Mouse (Mus musculus) limb, embryonic 12.5 days (tissue): Measurements from ENCODE around the gene Trp53tg5. TPM values are rescaled to one million over a fixed set of nuclear protein-coding genes. Genes with fewer than 3 reads are reported as not detected.

Source experiments
- ATAC-seq: fragments of 200-750 bp; cut with Nextera tagmentation; 2 replicates; pipeline ENCODE4 v1.8.0; 2017; ENCODE audit warnings: low read depth, moderate TSS enrichment; ENCODE audit not compliant: insufficient number of reproducible peaks, insufficient read depth, low FRiP score, low TSS enrichment
- H3K27ac ChIP-seq: fragments of 300-500 bp; sonication (generic); 2 replicates; pipeline ENCODE4 v1.5.1; 2016; ENCODE audit warnings: mild to moderate bottlenecking, moderate library complexity
- H3K27me3 ChIP-seq: fragments of 300-500 bp; sonication (generic); 2 replicates; pipeline ENCODE4 v1.6.1; 2016; ENCODE audit warnings: mild to moderate bottlenecking, moderate library complexity
- H3K36me3 ChIP-seq: fragments of 300-500 bp; sonication (generic); 2 replicates; pipeline ENCODE4 v1.6.1; 2016; ENCODE audit warnings: mild to moderate bottlenecking, moderate library complexity
- H3K4me1 ChIP-seq: fragments of 300-500 bp; sonication (generic); replicated peaks from 2 replicates; pipeline ENCODE4 v1.6.1; 2016
- H3K4me2 ChIP-seq: fragments of 300-500 bp; sonication (generic); 2 replicates; pipeline ENCODE4 v1.6.1; 2016; ENCODE audit warnings: mild to moderate bottlenecking, moderate library complexity
- H3K4me3 ChIP-seq: fragments of 300-500 bp; sonication (generic); replicated peaks from 2 replicates; pipeline ENCODE4 v1.5.1; 2016; ENCODE audit warnings: mild to moderate bottlenecking
- H3K9ac ChIP-seq: fragments of 300-500 bp; sonication (generic); replicated peaks from 2 replicates; pipeline ENCODE4 v1.6.1; 2016; ENCODE audit warnings: mild to moderate bottlenecking, moderate library complexity
- H3K9me3 ChIP-seq: fragments of 300-500 bp; sonication (generic); 2 replicates; pipeline ENCODE4 v1.6.1; 2016; ENCODE audit warnings: mild to moderate bottlenecking, moderate library complexity
- WGBS: fragments of 180-500 bp; shearing (Covaris S2); methylation state at CpG from one replicate; pipeline ENCODE4 v1.1.7; 2016; 5-methylcytosine and 5-hydroxymethylcytosine counted together
- polyA plus RNA-seq: library from polyadenylated mRNA; unstranded; fragments of >200 nt; fragmentation: Nextera tagmentation; extraction: Ambion mirVana; gene quantifications from 2 replicates; pipeline ENCODE4 v1.2.1, GENCODE M21; 2016

The Trp53tg5 gene
- polyA plus RNA-seq, 1 experiment from 2014 or later = not detected

DNA sequence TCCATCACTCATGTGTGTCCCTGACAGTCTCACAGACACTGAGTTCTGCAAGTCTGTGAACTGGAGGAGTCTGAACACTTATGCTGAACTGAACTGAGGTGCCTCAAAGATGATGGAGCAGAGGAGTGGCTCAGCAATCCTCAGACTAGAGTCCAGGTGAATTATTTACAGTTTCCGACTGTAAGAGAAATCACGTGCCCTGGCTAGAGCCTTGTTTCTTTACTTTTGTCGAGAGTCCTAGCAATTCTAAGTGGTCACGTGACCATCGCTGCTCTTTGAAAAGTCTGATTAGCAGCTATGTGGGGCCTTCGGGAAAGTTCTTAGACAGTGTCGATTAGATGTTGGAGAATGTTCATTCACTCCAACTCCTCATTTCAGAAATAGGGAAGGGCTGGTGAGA is 15.6 kb downstream of the Trp53tg5 start:
- peaks cover 20% of the 10 kb centered on the region for H3K4me1 ChIP-seq
- ATAC-seq = no peak
- H3K4me3 ChIP-seq = no peak overlapping the region
- peak overlapping the region; percentile 37; the same call in 1 of the 2 replicates for H3K27ac ChIP-seq
- H3K27me3 ChIP-seq = no peaks in the 10 kb centered on the region
- no peaks in the 10 kb centered on the region; the same call in 1 of the 2 replicates for H3K36me3 ChIP-seq
- 73% methylated on average over 7 of the region's 7 CpGs for WGBS
- H3K9me3 ChIP-seq = no peaks in the 10 kb centered on the region
- H3K9ac ChIP-seq = no peak overlapping the region
- no peak overlapping the region for H3K4me2 ChIP-seq

DNA sequence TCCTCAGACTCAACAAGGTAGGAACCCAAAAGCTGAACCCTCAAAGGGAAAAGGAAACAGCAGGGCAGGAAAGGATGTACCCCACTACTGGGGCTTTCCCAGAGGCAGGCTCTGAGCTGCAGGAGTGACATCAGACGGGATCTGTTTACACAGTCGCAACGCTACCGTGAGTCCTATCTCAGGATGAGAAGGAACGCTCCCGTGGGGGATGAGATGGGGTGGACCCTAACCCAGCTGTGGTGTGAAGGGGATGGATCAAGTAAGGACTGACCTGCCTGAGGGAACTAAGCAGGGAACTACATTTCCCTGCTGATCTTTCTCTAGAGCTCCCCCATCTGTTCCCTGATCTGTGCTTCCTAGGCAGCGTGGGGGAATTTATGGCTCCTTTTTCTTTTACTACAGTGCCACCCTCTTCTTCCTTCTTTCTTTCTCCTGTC is 16.6 kb downstream of the Trp53tg5 start, which contains the start of gene Sys1:
Gene Sys1 (plus strand): TSS at position 101 of the 437 bp plus-strand sequence.
- Histone ChIP-seq H3K27me3 (no peaks in the 10 kb centered on the region), H3K4me2 (peak within 1 kb of the TSS; percentile 41), H3K9me3 (no peaks in the 10 kb centered on the region), H3K27ac (peak within 1 kb of the TSS; percentile 37; the same call in 1 of the 2 replicates), H3K4me1 (peaks cover 27% of the 10 kb centered on the region), H3K36me3 (no peaks in the 10 kb centered on the region), H3K9ac (no peak within 1 kb of the TSS), H3K4me3 (0 out of 2 replicates have a peak within 1 kb of the TSS, but pooled peaks have one; percentile 12)
- 4% methylated on average over 7 of the region's 7 CpGs for WGBS
- no peak for ATAC-seq

DNA sequence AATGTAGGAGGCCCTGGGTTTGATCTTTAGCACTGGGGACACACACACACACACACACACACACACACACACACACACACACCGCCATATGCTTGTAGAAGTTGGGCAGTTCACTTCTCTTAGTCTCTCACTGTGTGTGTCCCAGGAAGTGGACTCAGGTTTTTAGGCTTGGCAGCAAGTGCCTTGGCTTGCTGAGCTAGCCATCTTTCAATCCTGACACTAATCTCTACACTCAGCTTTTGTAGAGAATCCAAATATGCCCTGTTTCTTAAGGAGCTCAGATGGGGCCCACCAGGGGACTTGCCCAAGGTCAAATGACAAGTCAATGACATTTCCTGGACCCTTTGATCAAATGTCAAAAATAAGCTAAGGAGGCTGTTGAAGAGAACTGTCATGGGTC is 17.1 kb downstream of the Trp53tg5 start:
- H3K4me3 ChIP-seq = no peak overlapping the region
- 0 out of 2 replicates have a peak overlapping the region, but pooled peaks have one; percentile 19 for H3K27ac ChIP-seq

GRCm38 (mm10) chr2:164455421-164456190 is 17.9 kb downstream of the Trp53tg5 start:
- no peaks in the 10 kb centered on the region for H3K36me3 ChIP-seq
- no peak overlapping the region for H3K9ac ChIP-seq
- WGBS = 79% methylated on average over 6 of the region's 6 CpGs
- no peak overlapping the region for H3K4me2 ChIP-seq
- H3K27ac ChIP-seq = no peak overlapping the region
- no peak overlapping the region for H3K4me3 ChIP-seq
- H3K27me3 ChIP-seq = no peaks in the 10 kb centered on the region
- H3K4me1 ChIP-seq = peaks cover 31% of the 10 kb centered on the region
- ATAC-seq = no peak
- no peaks in the 10 kb centered on the region for H3K9me3 ChIP-seq

More for the DNA sequence above, 17.1 kb downstream of the Trp53tg5 start:
- Histone ChIP-seq H3K9me3 (no peaks in the 10 kb centered on the region), H3K36me3 (no peaks in the 10 kb centered on the region), H3K4me1 (peaks cover 28% of the 10 kb centered on the region), H3K9ac (no peak overlapping the region), H3K4me2 (peak overlapping the region; percentile 41; the same call in 1 of the 2 replicates), H3K27me3 (no peaks in the 10 kb centered on the region)
- 83% methylated on average over 1 of the region's 1 CpGs for WGBS
- ATAC-seq = no peak

GRCm38 (mm10) chr2:164454846-164455245 is 18.7 kb downstream of the Trp53tg5 start:
- Histone ChIP-seq H3K9ac (no peak overlapping the region), H3K27ac (no peak overlapping the region), H3K27me3 (no peaks in the 10 kb centered on the region), H3K9me3 (no peaks in the 10 kb centered on the region), H3K4me2 (no peak overlapping the region), H3K4me1 (peaks cover 31% of the 10 kb centered on the region), H3K36me3 (no peaks in the 10 kb centered on the region), H3K4me3 (no peak overlapping the region)
- 78% methylated on average over 10 of the region's 10 CpGs for WGBS
- no peak for ATAC-seq

- Histone ChIP-seq H3K27ac (no peak overlapping the region), H3K9me3 (no peaks in the 10 kb centered on the region), H3K4me2 (no peak overlapping the region), H3K4me1 (peaks cover 31% of the 10 kb centered on the region), H3K4me3 (no peak overlapping the region), H3K36me3 (no peaks in the 10 kb centered on the region), H3K27me3 (no peaks in the 10 kb centered on the region), H3K9ac (no peak overlapping the region)
- 67% methylated on average over 7 of the region's 7 CpGs for WGBS
- no peak for ATAC-seq
Measured at GRCm38 (mm10) chr2:164453887-164454500, 19.5 kb downstream of the Trp53tg5 start.

DNA sequence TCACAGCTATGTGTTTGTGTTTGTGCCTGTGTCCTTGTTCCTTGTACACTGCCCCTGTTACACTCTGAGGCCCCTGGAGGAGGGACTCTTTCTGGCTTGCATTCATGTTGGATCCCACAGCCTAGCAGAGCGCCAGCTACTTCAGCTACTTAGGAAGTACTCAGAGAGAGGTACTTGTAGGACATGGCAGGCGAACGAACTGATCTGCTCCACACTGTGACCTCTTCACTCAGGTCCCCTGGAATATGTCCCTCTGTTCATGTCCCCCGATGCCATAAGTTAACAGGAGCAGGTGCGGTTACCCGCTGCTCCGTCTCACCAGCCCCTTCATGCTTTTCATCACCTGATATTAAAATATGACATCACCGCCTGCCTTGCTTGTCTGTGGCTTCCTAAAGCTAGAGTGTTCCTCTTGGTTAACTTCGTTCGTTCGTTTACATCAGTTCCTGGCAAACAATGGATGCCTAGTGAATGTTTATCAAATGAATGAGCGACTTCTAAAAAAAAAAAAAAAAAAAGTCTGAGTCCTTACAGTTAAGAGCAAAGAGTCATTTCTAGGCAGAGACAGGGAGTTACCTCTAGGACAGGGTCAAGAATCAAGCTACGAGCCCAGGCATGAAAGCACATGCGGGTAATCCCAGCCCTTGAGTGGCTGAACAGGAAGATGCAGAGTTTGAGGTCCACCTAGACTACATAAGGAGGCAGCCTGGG is 20.3 kb downstream of the Trp53tg5 start:
- Histone ChIP-seq H3K27ac (no peak overlapping the region), H3K4me1 (peaks cover 31% of the 10 kb centered on the region), H3K4me2 (no peak overlapping the region), H3K4me3 (no peak overlapping the region), H3K27me3 (no peaks in the 10 kb centered on the region), H3K36me3 (no peaks in the 10 kb centered on the region), H3K9ac (no peak overlapping the region), H3K9me3 (no peaks in the 10 kb centered on the region)
- ATAC-seq = no peak
- WGBS = 78% methylated on average over 14 of the region's 14 CpGs

GRCm38 (mm10) chr2:164452000-164452676 is 21.4 kb downstream of the Trp53tg5 start:
- peak overlapping the region; percentile 69 for H3K27ac ChIP-seq
- H3K4me2 ChIP-seq = peak overlapping the region; percentile 23
- H3K4me1 ChIP-seq = peaks cover 30% of the 10 kb centered on the region
- 15% methylated on average over 12 of the region's 13 CpGs for WGBS
- no peak overlapping the region; the same call in 1 of the 2 replicates for H3K9ac ChIP-seq
- H3K9me3 ChIP-seq = no peaks in the 10 kb centered on the region
- no peaks in the 10 kb centered on the region for H3K36me3 ChIP-seq
- peak; percentile 56; the same call in 1 of the 2 replicates for ATAC-seq
- H3K4me3 ChIP-seq = no peak overlapping the region
- H3K27me3 ChIP-seq = no peaks in the 10 kb centered on the region

DNA sequence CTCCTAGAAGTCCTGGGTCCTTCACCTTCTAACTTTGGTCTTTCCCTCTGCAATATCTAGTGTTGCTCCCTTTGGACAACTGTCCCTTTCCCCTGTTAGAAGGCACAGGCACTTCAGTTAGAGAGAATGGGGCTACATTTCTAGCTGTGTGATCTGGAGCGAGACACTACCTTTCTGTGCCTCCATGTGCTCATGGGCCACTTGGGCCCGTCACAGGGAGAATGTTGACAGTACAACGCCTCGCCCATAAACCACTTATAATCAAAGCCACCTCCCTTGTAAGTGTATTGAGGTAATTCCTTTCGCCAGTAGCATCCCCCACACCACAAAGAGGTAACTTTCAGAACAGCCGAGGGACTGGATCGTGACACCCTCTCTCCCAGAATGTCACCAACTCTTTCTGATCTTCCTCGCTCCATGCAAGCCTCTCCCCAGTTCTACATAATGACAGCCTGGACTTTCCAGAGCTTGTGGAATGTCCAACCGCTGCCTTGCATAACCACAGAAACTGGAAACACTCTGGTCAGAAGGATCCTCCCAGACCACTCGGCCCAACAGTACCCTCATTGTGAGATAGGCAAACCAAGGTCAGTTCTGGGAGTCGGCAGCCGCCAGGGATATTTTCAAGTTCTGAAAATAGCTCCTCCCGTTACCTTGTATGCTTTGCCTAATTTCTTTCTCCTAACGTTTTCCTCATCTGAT is 24.0 kb downstream of the Trp53tg5 start:
- Histone ChIP-seq H3K4me3 (no peak overlapping the region), H3K36me3 (no peaks in the 10 kb centered on the region), H3K27me3 (no peaks in the 10 kb centered on the region), H3K4me1 (peaks cover 21% of the 10 kb centered on the region), H3K9me3 (no peaks in the 10 kb centered on the region), H3K4me2 (no peak overlapping the region), H3K27ac (no peak overlapping the region), H3K9ac (no peak overlapping the region)
- ATAC-seq = no peak
- 80% methylated on average over 14 of the region's 14 CpGs for WGBS

- Histone ChIP-seq H3K4me3 (no peak overlapping the region), H3K4me2 (no peak overlapping the region), H3K9me3 (no peaks in the 10 kb centered on the region), H3K4me1 (peaks cover 21% of the 10 kb centered on the region), H3K36me3 (no peaks in the 10 kb centered on the region), H3K27ac (no peak overlapping the region), H3K27me3 (peaks cover 1% of the 10 kb centered on the region; the same call in 1 of the 2 replicates), H3K9ac (no peak overlapping the region)
- ATAC-seq = no peak
- WGBS = 74% methylated on average over 5 of the region's 5 CpGs
Measured at GRCm38 (mm10) chr2:164448921-164449320, 24.6 kb downstream of the Trp53tg5 start.
